Mouse (Mus musculus) megakaryocyte, embryonic 14.5 days (primary cell): ENCODE measurements around the gene Npas4.

Experiments used
- FLI1 ChIP-seq: IDR thresholded peaks from 2 replicates; pipeline ENCODE4 v1.6.1; 2012; ENCODE audit warnings: low read length, inconsistent platforms, mixed read lengths
- GATA1 ChIP-seq: IDR thresholded peaks from 3 replicates; pipeline ENCODE4 v1.6.1; 2012; ENCODE audit warnings: mixed read lengths, low read length, inconsistent platforms, borderline replicate concordance

DNA sequence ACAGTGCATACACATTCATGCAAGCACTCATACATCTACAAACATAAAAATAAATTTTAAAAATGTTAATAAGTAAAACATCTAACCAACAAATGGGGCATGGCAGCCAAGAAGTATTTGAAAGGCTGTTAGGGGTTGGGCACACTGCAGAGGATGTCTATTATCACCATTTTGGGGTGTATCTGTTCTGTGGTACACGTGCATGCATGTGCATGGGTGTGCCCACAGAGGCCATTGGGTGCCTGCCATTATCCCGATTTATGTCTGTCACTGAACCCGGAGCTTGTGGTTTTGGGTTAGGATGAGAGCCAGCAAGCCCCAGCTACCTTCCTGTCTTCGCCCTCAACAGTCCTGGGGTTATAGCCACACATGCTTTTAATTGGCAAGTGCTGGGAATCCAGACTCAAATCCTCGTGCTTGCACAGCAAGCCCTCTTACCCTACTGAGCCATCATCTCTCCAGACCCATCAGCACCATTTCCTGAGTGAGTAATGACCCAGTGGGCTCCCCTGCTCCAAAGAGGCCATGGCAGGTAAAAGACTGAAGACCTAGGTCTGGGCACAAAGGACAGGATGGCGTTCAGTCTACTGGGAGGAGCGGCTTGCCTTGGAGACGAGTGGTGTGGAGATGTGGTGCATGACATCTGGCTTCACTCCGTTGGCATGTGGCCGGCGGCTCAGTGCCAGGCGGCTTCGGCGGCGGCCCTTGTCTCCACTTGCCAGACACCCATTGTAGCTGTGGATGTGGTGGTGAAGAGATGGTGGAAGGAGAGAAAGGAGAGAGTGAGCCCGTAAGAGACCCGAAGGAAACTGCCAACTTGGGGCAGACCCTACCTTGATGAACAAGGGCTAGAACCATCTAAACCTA is 52.4 kb downstream of the Npas4 start:
- TF ChIP-seq FLI1 (no peak), GATA1 (no peak)
